Mouse (Mus musculus) kidney, adult 2 months (tissue): ENCODE measurements around the gene Ildr2.

ENCODE experiments used
- CTCF ChIP-seq: fragments of 200-500 bp; conservative IDR thresholded peaks from 2 replicates; pipeline ENCODE4 v1.5.1; 2011; ENCODE audit warnings: low read depth, mild to moderate bottlenecking, control low read depth, low read length, moderate library complexity, mixed read lengths; ENCODE audit not compliant: insufficient read depth, insufficient read length
- POLR2A ChIP-seq: fragments of 200-500 bp; IDR thresholded peaks from one replicate; pipeline ENCODE4 v1.6.1; 2011; ENCODE audit warnings: low read depth, low read length, control low read depth

- TF ChIP-seq CTCF, result no peak
- no peak for TF ChIP-seq POLR2A
These were observed 43.7 kb downstream of the Ildr2 start for GRCm38 (mm10) chr1:166297499-166298111.
